Comparison of ENCODE assay signal across 19 mouse cellular contexts in genomic region chr1:115842591-115842990, GRCm38 (mm10).
DNase-seq lines count a peak whose midpoint lies in the region; TF ChIP-seq lines count a peak whose summit lies in the region.
"Had no signal": no experiment of that assay in that cellular context is flagged by ENCODE, and none has a peak within 500 bp of the region (broad histone marks: within the 10 kb centered on the region; RNA-seq: fewer than 3 reads in every experiment).

No protein-coding gene starts in this region.

- DNase-seq in adrenal gland, adult (ENCODE audit: inconsistent age in 2 of 2, low spot score in 1 of 2) = peak; percentile 50 to 78
- no peak for DNase-seq in adrenal gland, adult 18-20 months (ENCODE audit: low spot score in 2 of 2)
- peak; percentile 2 to 7 for DNase-seq in heart, adult 18-20 months
- no peak for DNase-seq in heart, adult 8-10 months (ENCODE audit: low spot score)
- peak; percentile 4 for DNase-seq in liver, adult 2 months (ENCODE audit: extremely low read depth, low read depth, low spot score)
- DNase-seq in liver = no peak
- no peak for DNase-seq in layer of hippocampus, adult 9-11 months
- DNase-seq: B cell, adult 2 months; cerebellum, adult 11 months; cerebellum, adult 9-11 months; embryo, embryonic 11 days; kidney, adult 2 months had no signal

- no peak for TF ChIP-seq POLR2A in liver, adult 2 months (IDR thresholded peaks at IDR 0.05; ENCODE audit: extremely low read depth, insufficient read depth, low read length)

- no peak overlapping the region for H3K4me3 ChIP-seq in liver, adult 2 months (ENCODE audit: insufficient read depth, low read depth, low read length)
- H3K4me3 ChIP-seq: embryonic facial prominence, embryonic 12.5 days; forebrain, embryonic 15.5 days; heart, embryonic 13.5 days; hindbrain, embryonic 10.5 days; intestine, embryonic 15.5 days had no signal

- no peak overlapping the region for H3K27ac ChIP-seq in liver, adult 2 months (replicated peaks; ENCODE audit: insufficient read depth, low read depth, low read length)
- H3K27ac ChIP-seq: embryonic facial prominence, embryonic 12.5 days; forebrain, embryonic 15.5 days; hindbrain, embryonic 10.5 days; hindbrain, embryonic 14.5 days; intestine, embryonic 15.5 days had no signal

- TF ChIP-seq CTCF in liver, adult 2 months (IDR thresholded peaks at IDR 0.05; ENCODE audit: low read depth, low read length) = no peak

- 90% methylated on average over 4 of the region's 4 CpGs for WGBS in liver, adult 2 months

- H3K4me1 ChIP-seq in liver, adult 2 months (ENCODE audit: control insufficient read depth, insufficient read depth, low read length) = no peaks in the 10 kb centered on the region
- H3K4me1 ChIP-seq: embryonic facial prominence, embryonic 12.5 days; forebrain, embryonic 15.5 days; intestine, embryonic 15.5 days had no signal

- no peak overlapping the region for H3K9ac ChIP-seq in liver, adult 2 months (ENCODE audit: low read depth, low read length)
- H3K9ac ChIP-seq: embryonic facial prominence, embryonic 12.5 days; forebrain, embryonic 15.5 days; heart, embryonic 13.5 days; hindbrain, embryonic 14.5 days; intestine, embryonic 15.5 days had no signal

- H3K27me3 ChIP-seq in liver, adult 2 months (ENCODE audit: control insufficient read depth, insufficient read depth, low read length) = no peaks in the 10 kb centered on the region
- H3K27me3 ChIP-seq: embryonic facial prominence, embryonic 12.5 days; forebrain, embryonic 15.5 days; heart, embryonic 13.5 days; intestine, embryonic 15.5 days had no signal

- no peaks in the 10 kb centered on the region for H3K79me2 ChIP-seq in liver, adult 2 months (ENCODE audit: control insufficient read depth, insufficient read depth, low read length)

- no peaks in the 10 kb centered on the region for H3K36me3 ChIP-seq in liver, adult 2 months (ENCODE audit: control insufficient read depth, insufficient read depth, low read length)
- H3K36me3 ChIP-seq: embryonic facial prominence, embryonic 12.5 days; forebrain, embryonic 15.5 days; G1E; heart, embryonic 13.5 days; hindbrain, embryonic 10.5 days; intestine, embryonic 15.5 days had no signal

Comparison
In these comparisons a context has a peak if more than half of its experiments do, and no peak if none do; other contexts are left out.
1. DNase-seq: peak in adrenal gland, adult (2 of 2), heart, adult 18-20 months (2 of 2) and liver, adult 2 months (single experiment); none in adrenal gland, adult 18-20 months (0 of 2), heart, adult 8-10 months (single experiment), liver (single experiment) and layer of hippocampus, adult 9-11 months (single experiment).